Mouse (Mus musculus) cerebellum, adult 9-10 months (tissue): ENCODE data around the gene Exosc10.
A peak's percentile ranks its signal among the peaks of the same experiment; 100 is the strongest.

ENCODE experiments used
- DNase-seq: peaks from one replicate; pipeline ENCODE4 v3.0.0; 2022

The Exosc10 gene

GRCm38 (mm10) chr4:148573222-148573621 is 15.0 kb downstream of the Exosc10 start:
- DNase-seq: no peak

- peak; percentile 45 for DNase-seq
Measured at GRCm38 (mm10) chr4:148580765-148581164, 22.5 kb downstream of the Exosc10 start.

GRCm38 (mm10) chr4:148581422-148581821 is 23.2 kb downstream of the Exosc10 start:
- DNase-seq: no peak

GRCm38 (mm10) chr4:148583257-148583656 is 25.0 kb downstream of the Exosc10 start:
- DNase-seq: no peak

- no peak for DNase-seq
Measured at GRCm38 (mm10) chr4:148586648-148587047, 28.4 kb downstream of the Exosc10 start.

GRCm38 (mm10) chr4:148588793-148589192 is 30.6 kb downstream of the Exosc10 start:
- no peak for DNase-seq

- DNase-seq: peak; percentile 35
Measured at GRCm38 (mm10) chr4:148589565-148589964, 31.3 kb downstream of the Exosc10 start.

GRCm38 (mm10) chr4:148590421-148591170 is 32.4 kb downstream of the Exosc10 start:
- DNase-seq: no peak

- peak; percentile 98 for DNase-seq
Measured at GRCm38 (mm10) chr4:148591171-148591630, 33.0 kb downstream of the Exosc10 start, which contains the start of gene Srm. Gene Srm, plus strand, starts transcription at chr4:148591503.

GRCm38 (mm10) chr4:148591637-148592380 is 33.6 kb downstream of the Exosc10 start:
- peak; percentile 43 for DNase-seq

GRCm38 (mm10) chr4:148593996-148594395 is 35.8 kb downstream of the Exosc10 start:
- peak; percentile 54 for DNase-seq

- DNase-seq: no peak
Measured at GRCm38 (mm10) chr4:148595916-148596315, 37.7 kb downstream of the Exosc10 start.

- DNase-seq: no peak
Measured at GRCm38 (mm10) chr4:148596731-148597130, 38.5 kb downstream of the Exosc10 start.

GRCm38 (mm10) chr4:148598826-148599225 is 40.6 kb downstream of the Exosc10 start:
- no peak for DNase-seq

GRCm38 (mm10) chr4:148600316-148600715 is 42.1 kb downstream of the Exosc10 start:
- DNase-seq: no peak

- no peak for DNase-seq
Measured at GRCm38 (mm10) chr4:148601871-148602270, 43.6 kb downstream of the Exosc10 start.

GRCm38 (mm10) chr4:148602357-148603120 is 44.3 kb downstream of the Exosc10 start, which contains the start of gene Masp2:
Gene Masp2, plus strand, starts transcription at chr4:148602554.
- no peak for DNase-seq

- no peak for DNase-seq
Measured at GRCm38 (mm10) chr4:148603376-148604139, 45.3 kb downstream of the Exosc10 start.

GRCm38 (mm10) chr4:148604141-148604540 is 45.9 kb downstream of the Exosc10 start:
- no peak for DNase-seq

GRCm38 (mm10) chr4:148604541-148605165 is 46.4 kb downstream of the Exosc10 start:
- peak; percentile 49 for DNase-seq

GRCm38 (mm10) chr4:148607758-148608157 is 49.5 kb downstream of the Exosc10 start:
- DNase-seq: peak; percentile 77

GRCm38 (mm10) chr4:148609805-148610204 is 51.6 kb downstream of the Exosc10 start:
- DNase-seq: no peak
